Mouse (Mus musculus) liver, postnatal 0 days (tissue): Measurements from ENCODE around the gene Lexm.

Source experiments
- CTCF ChIP-seq: sonication (generic); IDR thresholded peaks from 2 replicates; pipeline ENCODE4 v1.5.1; 2016; ENCODE audit warnings: antibody characterized with exemption, low read depth
- EP300 ChIP-seq: IDR thresholded peaks from 2 replicates; pipeline ENCODE4 v1.6.1; 2016; ENCODE audit warnings: antibody characterized with exemption, low read depth, mild to moderate bottlenecking

- no peak for TF ChIP-seq CTCF
- TF ChIP-seq EP300 = no peak
These were observed 39.5 kb downstream of the Lexm start for GRCm38 (mm10) chr4:106577511-106577910.
